26 mouse cellular contexts compared by ENCODE assay signal in genomic region chr6:146439071-146439818, GRCm38 (mm10).
DNase-seq lines count a peak whose midpoint lies in the region; ATAC-seq lines count a peak whose summit lies in the region.
"Had no signal": no experiment of that assay in that cellular context is flagged by ENCODE, and none has a peak within 500 bp of the region (broad histone marks: within the 10 kb centered on the region; RNA-seq: fewer than 3 reads in every experiment).

No protein-coding gene starts in this region.

- peak overlapping the region; percentile 19 for H3K4me3 ChIP-seq in megakaryocyte, embryonic 14.5 days (replicated peaks)
- H3K4me3 ChIP-seq: erythroblast, embryonic 14.5 days; heart, embryonic 12.5 days; hindbrain, embryonic 13.5 days had no signal

- no peaks in the 10 kb centered on the region for H3K9me3 ChIP-seq in megakaryocyte, embryonic 14.5 days
- H3K9me3 ChIP-seq: G1E; hindbrain, embryonic 13.5 days had no signal

- DNase-seq in adrenal gland, postnatal 10 days = peak; percentile 24
- no peak for DNase-seq in adrenal gland, adult 18-20 months (ENCODE audit: low spot score in 2 of 2)
- peak; percentile 71 for DNase-seq in heart, adult 11 months
- DNase-seq in heart, adult 9 months (ENCODE audit: low spot score in 2 of 2) = no peak
- peak; percentile 31 for DNase-seq in telencephalon, adult 2 months (ENCODE audit: low read depth, low spot score)
- DNase-seq: cerebellum, adult 2 months; cerebellum, postnatal 14 days; gastrocnemius, postnatal 25 days; heart, adult 18-20 months; heart, postnatal 4 days; kidney, adult 11 months; kidney, postnatal 25 days; liver; lung, adult 2 months; lung, postnatal 4 days; midbrain, embryonic 14.5 days; thymus, adult 2 months had no signal

- peaks cover 47% of the 10 kb centered on the region for H3K4me1 ChIP-seq in megakaryocyte, embryonic 14.5 days

- peaks cover 9% of the 10 kb centered on the region for H3K36me3 ChIP-seq in megakaryocyte, embryonic 14.5 days (replicated peaks; ENCODE audit: low read length)
- H3K36me3 ChIP-seq: heart, embryonic 12.5 days; hindbrain, embryonic 13.5 days had no signal

- H3K27me3 ChIP-seq in megakaryocyte, embryonic 14.5 days (replicated peaks) = no peaks in the 10 kb centered on the region
- H3K27me3 ChIP-seq: heart, embryonic 12.5 days; hindbrain, embryonic 13.5 days; Patski had no signal

- no peak for ATAC-seq in megakaryocyte, adult 5-6 weeks (ENCODE audit: poor library complexity, severe bottlenecking)
- ATAC-seq: forebrain, embryonic 16.5 days; inflammation-experienced regulatory T-cells, adult 6 months; Patski had no signal

Comparison
In these comparisons a context has a peak if more than half of its experiments do, and no peak if none do; other contexts are left out.
1. DNase-seq: peak in adrenal gland, postnatal 10 days (single experiment), heart, adult 11 months (single experiment) and telencephalon, adult 2 months (single experiment); none in adrenal gland, adult 18-20 months (0 of 2) and heart, adult 9 months (0 of 2).